Mouse (Mus musculus) olfactory bulb, adult 2 months (tissue): ENCODE results near the gene Phf6.

ENCODE experiments used
- CTCF ChIP-seq: fragments of 200-500 bp; IDR thresholded peaks from 2 replicates; pipeline ENCODE4 v1.5.1; 2012; ENCODE audit warnings: low read depth, mild to moderate bottlenecking, low read length, moderate library complexity; ENCODE audit not compliant: insufficient read depth
- POLR2A ChIP-seq: fragments of 200-500 bp; IDR thresholded peaks from 2 replicates; pipeline ENCODE4 v1.6.1; 2012; ENCODE audit warnings: mild to moderate bottlenecking, low read depth, low read length, moderate library complexity; ENCODE audit not compliant: insufficient read depth

GRCm38 (mm10) chrX:53006062-53006461 is 94.0 kb downstream of the Phf6 start:
- no peak for TF ChIP-seq CTCF
- no peak for TF ChIP-seq POLR2A
